Mouse (Mus musculus) lung, postnatal 0 days (tissue): Measurements from ENCODE around the gene Vmn1r13. TPM values are rescaled to one million over a fixed set of nuclear protein-coding genes. Genes with fewer than 3 reads are reported as not detected.
"Not testable (repeated sequence)": the region's sequence is repeated elsewhere in the genome, so short reads cannot be mapped to it uniquely, and the experiment has no call there.

ENCODE experiments used
- ATAC-seq: fragments of 200-750 bp; cut with Nextera tagmentation; 2 replicates; pipeline ENCODE4 v1.8.0; 2017; ENCODE audit warnings: moderate library complexity
- DNase-seq: peaks from one replicate; pipeline ENCODE4 v3.0.0-alpha.2; 2016; ENCODE audit warnings: low spot score
- H3K27ac ChIP-seq: fragments of 300-500 bp; sonication (generic); 2 replicates; pipeline ENCODE4 v1.5.1; 2014; ENCODE audit warnings: antibody characterized with exemption, mild to moderate bottlenecking, low read length, mixed read lengths
- H3K27me3 ChIP-seq: fragments of 300-500 bp; sonication (generic); replicated peaks from 2 replicates; pipeline ENCODE4 v1.6.1; 2014; ENCODE audit warnings: low read length, mixed read lengths; ENCODE audit not compliant: insufficient read depth
- H3K36me3 ChIP-seq: fragments of 300-500 bp; sonication (generic); 2 replicates; pipeline ENCODE4 v1.6.1; 2014; ENCODE audit warnings: low read length, mixed read lengths; ENCODE audit not compliant: insufficient read depth
- H3K4me1 ChIP-seq: fragments of 300-500 bp; sonication (generic); 2 replicates; pipeline ENCODE4 v1.6.1; 2014; ENCODE audit warnings: antibody characterized with exemption, low read depth, low read length, mixed read lengths; ENCODE audit not compliant: insufficient read depth
- H3K4me2 ChIP-seq: fragments of 300-500 bp; sonication (generic); replicated peaks from 2 replicates; pipeline ENCODE4 v1.6.1; 2014; ENCODE audit warnings: low read depth, mild to moderate bottlenecking, low read length, moderate library complexity, mixed read lengths
- H3K4me3 ChIP-seq: fragments of 300-500 bp; sonication (generic); 2 replicates; pipeline ENCODE4 v1.5.1; 2014; ENCODE audit warnings: low read depth, low read length
- H3K9ac ChIP-seq: fragments of 300-500 bp; sonication (generic); replicated peaks from 2 replicates; pipeline ENCODE4 v1.6.1; 2014; ENCODE audit warnings: low read depth, mild to moderate bottlenecking
- H3K9me3 ChIP-seq: fragments of 300-500 bp; sonication (generic); 2 replicates; pipeline ENCODE4 v1.6.1; 2016; ENCODE audit warnings: low read length, mixed read lengths
- CTCF ChIP-seq: IDR thresholded peaks from 2 replicates; pipeline ENCODE4 v1.5.1; 2016; ENCODE audit warnings: antibody characterized with exemption, mild to moderate bottlenecking
- EP300 ChIP-seq: IDR thresholded peaks from 2 replicates; pipeline ENCODE4 v1.6.1; 2016; ENCODE audit warnings: antibody characterized with exemption, mild to moderate bottlenecking, control low read depth
- WGBS: fragments of 180-500 bp; shearing (Covaris S2); extraction: QIAGEN DNeasy Blood & Tissue Kit; methylation state at CpG from one replicate; pipeline ENCODE4 v1.1.7; 2014; 5-methylcytosine and 5-hydroxymethylcytosine counted together
- polyA plus RNA-seq: library from polyadenylated mRNA; unstranded; fragments of >200 nt; fragmentation: Nextera tagmentation; extraction: Ambion mirVana; gene quantifications from 2 replicates; pipeline ENCODE4 v1.2.1, GENCODE M21; 2015

Vmn1r13 gene
- not detected in 2 replicates for polyA plus RNA-seq

DNA sequence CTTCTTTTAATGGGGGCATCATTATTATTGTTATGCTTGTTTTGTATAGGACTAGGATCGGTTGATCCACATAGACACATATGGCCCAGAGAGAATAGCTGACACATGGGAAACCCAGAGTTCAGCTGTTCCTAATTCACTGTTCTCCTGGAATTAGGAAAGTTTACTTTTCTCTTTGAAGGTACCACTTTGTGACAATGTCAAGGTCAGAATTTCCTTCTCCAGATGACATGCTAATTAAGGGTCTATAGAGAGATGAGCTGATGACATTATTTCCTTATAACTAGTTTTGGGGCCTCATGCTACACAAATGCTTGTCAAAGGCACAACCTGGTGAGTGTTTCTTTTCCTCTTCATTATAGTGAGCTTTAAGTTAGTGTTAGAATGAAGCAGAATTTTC lies at the start of gene Vmn1r13:
Gene Vmn1r13, plus strand, starts transcription at position 301 of the 400 bp plus-strand sequence.
- not testable (repeated sequence) for H3K36me3 ChIP-seq, H3K4me2 ChIP-seq, H3K27ac ChIP-seq, H3K4me1 ChIP-seq, H3K9me3 ChIP-seq, DNase-seq, H3K4me3 ChIP-seq, ATAC-seq, H3K9ac ChIP-seq, H3K27me3 ChIP-seq
- WGBS: 85% methylated on average over 1 of the region's 1 CpGs

DNA sequence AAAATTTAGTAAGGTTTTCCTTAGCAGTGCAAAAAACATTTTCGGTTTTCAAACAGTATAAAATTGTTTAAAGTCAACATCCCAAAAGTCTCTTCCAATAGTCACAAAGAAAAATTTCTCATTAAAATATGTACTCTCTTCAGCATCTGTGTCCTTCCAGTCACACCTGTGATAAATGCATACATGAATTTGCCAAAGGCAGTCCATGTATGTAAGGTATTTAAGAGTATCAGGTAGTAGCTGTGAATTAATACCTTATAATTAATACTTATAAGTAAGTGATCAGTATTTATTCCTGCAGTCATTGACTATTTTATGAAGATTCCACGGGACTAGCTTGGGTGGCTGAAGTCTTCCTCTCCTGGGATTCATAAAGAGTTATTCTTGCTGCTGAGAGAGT lies 46.5 kb upstream of the Vmn1r13 start, which contains the start of gene Vmn1r12:
Gene Vmn1r12, plus strand, starts transcription at position 301 of the 400 bp plus-strand sequence.
- Histone ChIP-seq H3K27ac (no peak within 1 kb of the TSS), H3K9me3 (no peaks in the 10 kb centered on the region), H3K9ac (no peak within 1 kb of the TSS), H3K36me3 (no peaks in the 10 kb centered on the region), H3K27me3 (no peaks in the 10 kb centered on the region), H3K4me3 (no peak within 1 kb of the TSS), H3K4me2 (no peak within 1 kb of the TSS), H3K4me1 (no peaks in the 10 kb centered on the region)
- no peak for DNase-seq
- 65% methylated on average over 2 of the region's 2 CpGs for WGBS
- no peak for ATAC-seq
- TF ChIP-seq EP300 (no peak), CTCF (no peak)

- H3K4me2 ChIP-seq, H3K4me1 ChIP-seq, H3K4me3 ChIP-seq, H3K27ac ChIP-seq, DNase-seq, H3K9ac ChIP-seq, H3K27me3 ChIP-seq, H3K9me3 ChIP-seq, H3K36me3 ChIP-seq, ATAC-seq: not testable (repeated sequence)
- 51% methylated on average over 3 of the region's 3 CpGs for WGBS
Observed at GRCm38 (mm10) chr6:57190016-57190415, 13.1 kb upstream of the Vmn1r13 start.

DNA sequence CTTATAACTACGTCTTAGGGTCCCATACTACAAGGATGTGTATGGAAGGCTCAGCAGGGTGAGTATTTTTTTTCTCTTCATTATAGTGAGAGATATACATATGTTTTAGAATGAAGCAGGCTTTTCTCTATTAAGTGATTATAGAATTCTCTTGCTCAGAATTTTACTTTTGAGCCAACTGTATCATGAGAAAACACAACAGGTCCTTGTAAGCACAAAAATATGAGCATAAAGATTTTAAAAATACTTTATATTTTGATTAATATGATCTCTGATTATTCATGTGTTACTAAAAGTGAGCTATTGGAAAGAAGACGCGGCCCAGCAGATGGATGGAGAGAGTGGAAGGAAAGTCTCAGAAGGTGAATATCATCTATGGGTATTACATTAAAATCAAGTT lies 28.3 kb downstream of the Vmn1r13 start, which contains the start of gene Vmn1r14:
Gene Vmn1r14, plus strand, starts transcription at position 301 of the 400 bp plus-strand sequence.
- no peaks in the 10 kb centered on the region for H3K4me1 ChIP-seq
- H3K9me3 ChIP-seq: no peaks in the 10 kb centered on the region
- no peaks in the 10 kb centered on the region for H3K27me3 ChIP-seq
- no peak within 1 kb of the TSS for H3K9ac ChIP-seq
- no peak within 1 kb of the TSS for H3K4me2 ChIP-seq
- no peak within 1 kb of the TSS for H3K4me3 ChIP-seq
- no peak for ATAC-seq
- 90% methylated on average over 3 of the region's 3 CpGs for WGBS
- TF ChIP-seq CTCF (no peak), EP300 (no peak)
- H3K36me3 ChIP-seq: no peaks in the 10 kb centered on the region
- H3K27ac ChIP-seq: no peak within 1 kb of the TSS
- no peak for DNase-seq

DNA sequence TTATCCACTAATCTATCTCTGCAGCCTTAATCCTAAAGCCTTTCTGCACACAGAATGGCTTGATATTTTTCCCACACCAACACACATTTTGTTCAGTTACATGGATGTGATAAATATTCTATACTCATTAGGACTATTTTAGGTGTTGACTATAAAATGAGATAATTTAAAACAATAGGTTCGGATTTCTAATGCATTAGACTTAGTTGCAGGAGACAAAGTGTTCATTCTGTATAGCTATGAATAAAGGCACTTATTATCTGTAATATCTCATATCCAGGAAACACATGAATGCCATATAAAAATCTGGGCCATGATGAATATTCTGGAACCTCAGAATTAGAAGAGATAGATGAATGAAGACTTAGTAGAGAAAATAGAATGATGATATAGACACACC lies 54.6 kb downstream of the Vmn1r13 start, which contains the start of gene Vmn1r15:
Gene Vmn1r15, plus strand, starts transcription at position 301 of the 400 bp plus-strand sequence.
- H3K27me3 ChIP-seq: no peaks in the 10 kb centered on the region
- no peaks in the 10 kb centered on the region for H3K36me3 ChIP-seq
- ATAC-seq (no peak), DNase-seq (no peak)
- H3K4me1 ChIP-seq: no peaks in the 10 kb centered on the region
- H3K27ac ChIP-seq: no peak within 1 kb of the TSS
- no peak within 1 kb of the TSS for H3K9ac ChIP-seq
- WGBS: 55% methylated on average over 1 of the region's 1 CpGs
- TF ChIP-seq EP300 (no peak), CTCF (no peak)
- no peak within 1 kb of the TSS for H3K4me3 ChIP-seq
- no peaks in the 10 kb centered on the region for H3K9me3 ChIP-seq
- no peak within 1 kb of the TSS for H3K4me2 ChIP-seq

DNA sequence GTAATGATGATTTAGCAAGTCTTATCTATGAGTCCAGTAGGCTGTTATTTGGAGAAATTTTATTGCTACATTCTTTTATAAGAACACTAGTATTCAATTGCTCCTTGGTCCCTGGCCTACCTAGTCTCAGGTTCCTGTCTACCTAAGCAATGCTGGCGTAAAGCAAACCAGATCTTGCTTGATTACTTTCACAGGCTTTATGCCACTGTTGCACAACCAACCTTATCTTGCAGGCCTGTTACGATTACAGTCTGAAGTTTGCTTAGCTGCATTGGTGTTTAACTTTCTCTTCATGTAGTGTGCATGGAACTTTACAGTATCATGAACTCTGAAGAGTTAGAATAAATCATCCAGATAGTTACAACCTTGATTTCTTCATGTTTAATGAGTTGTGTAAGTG lies 57.9 kb downstream of the Vmn1r13 start:
- Histone ChIP-seq H3K4me2 (no peak overlapping the region), H3K27ac (no peak overlapping the region), H3K9ac (no peak overlapping the region), H3K4me3 (no peak overlapping the region), H3K9me3 (no peaks in the 10 kb centered on the region), H3K36me3 (no peaks in the 10 kb centered on the region), H3K27me3 (no peaks in the 10 kb centered on the region), H3K4me1 (no peaks in the 10 kb centered on the region)
- 69% methylated on average over 2 of the region's 2 CpGs for WGBS
- DNase-seq (no peak), ATAC-seq (no peak)
- TF ChIP-seq EP300 (no peak), CTCF (no peak)

Other genes starting within 250 kb of the Vmn1r13 start
- not detected in 2 replicates for gene Vmn1r5, start 233.0 kb upstream of the Vmn1r13 start, polyA plus RNA-seq
- gene Vmn1r6, start 206.0 kb upstream of the Vmn1r13 start, polyA plus RNA-seq: not detected in 2 replicates
- gene Vmn1r7, start 178.0 kb upstream of the Vmn1r13 start, polyA plus RNA-seq: not detected in 2 replicates
- gene Vmn1r8, start 171.0 kb upstream of the Vmn1r13 start, polyA plus RNA-seq: not detected in 2 replicates
- gene Vmn1r9, start 136.5 kb upstream of the Vmn1r13 start, polyA plus RNA-seq: not detected in 2 replicates
- not detected in 2 replicates for gene Vmn1r10, start 93.8 kb upstream of the Vmn1r13 start, polyA plus RNA-seq
- gene Vmn1r11, start 69.8 kb upstream of the Vmn1r13 start, polyA plus RNA-seq: not detected in 2 replicates
- gene Vmn1r12, start 46.4 kb upstream of the Vmn1r13 start, polyA plus RNA-seq: not detected in 2 replicates
- gene Vmn1r14, start 28.4 kb downstream of the Vmn1r13 start, polyA plus RNA-seq: not detected in 2 replicates
- not detected in 2 replicates for gene Vmn1r15, start 54.7 kb downstream of the Vmn1r13 start, polyA plus RNA-seq
- gene Vmn1r16, start 126.2 kb downstream of the Vmn1r13 start, polyA plus RNA-seq: not detected in 2 replicates
- not detected in 2 replicates for gene Vmn1r17, start 160.4 kb downstream of the Vmn1r13 start, polyA plus RNA-seq
- gene Vmn1r18, start 192.5 kb downstream of the Vmn1r13 start, polyA plus RNA-seq: not detected in 2 replicates
- not detected in 2 replicates for gene Vmn1r19, start 200.5 kb downstream of the Vmn1r13 start, polyA plus RNA-seq
- not detected in 2 replicates for gene Vmn1r20, start 225.6 kb downstream of the Vmn1r13 start, polyA plus RNA-seq